Mouse (Mus musculus): Measurements from ENCODE around the gene Zfp740. TPM values are rescaled to one million over a fixed set of nuclear protein-coding genes. Genes with fewer than 3 reads are reported as not detected.

Zfp740 gene
- total and polyA plus RNA-seq, 3 experiments, result 32.1 to 46.1 (median 37.4) TPM

- DNase-seq (ENCODE audit: extremely low read depth), result no peak
- no peak overlapping the region for H3K4me3 ChIP-seq (replicated peaks in 1 of 3; ENCODE audit: low read depth in 2 of 3, low read length in 2 of 3, poor library complexity in 1 of 3)
- H3K27me3 ChIP-seq (replicated peaks), result no peaks in the 10 kb centered on the region
- peaks cover 0 to 22% of the 10 kb centered on the region in 2 experiments; a peak in 3 of 4 replicates for H3K4me1 ChIP-seq (ENCODE audit: control insufficient read depth in 1 of 2, insufficient read depth in 2 of 2)
- no peaks in the 10 kb centered on the region for H3K9me3 ChIP-seq (replicated peaks; ENCODE audit: low read length)
- TF ChIP-seq UBTF (IDR thresholded peaks at IDR 0.05; ENCODE audit: low read depth, low read length) (no peak), MAFK (IDR thresholded peaks at IDR 0.05; ENCODE audit: insufficient replicate concordance, low read length) (no peak), TBP (conservative IDR thresholded peaks at IDR 0.05; ENCODE audit: low read depth, low read length) (no peak), USF1 (IDR thresholded peaks at IDR 0.05; ENCODE audit: low read depth, low read length) (no peak), CTCF (conservative IDR thresholded peaks at IDR 0.05 in 1 of 2, IDR thresholded peaks at IDR 0.05 in 1 of 2; ENCODE audit: low read depth in 2 of 2, low read length in 2 of 2) (no peak), HCFC1 (IDR thresholded peaks at IDR 0.05; ENCODE audit: low read depth, low read length) (no peak), EP300 (IDR thresholded peaks at IDR 0.05; ENCODE audit: low read length) (no peak), POLR2AphosphoS2 (IDR thresholded peaks at IDR 0.05; ENCODE audit: low read depth, low read length) (no peak)
- H3K27ac ChIP-seq (ENCODE audit: insufficient read depth, low read depth), result no peak overlapping the region
- in situ Hi-C loops (cut with MboI; ENCODE audit: low pct_ligation_motif_present, low pct_unique_long_range_greater_than_20kb, low sequenced_read_pairs), result no loop called here
- dilution Hi-C loops (cut with MboI; ENCODE audit: extremely low pct_ligation_motif_present, extremely low pct_unique_long_range_greater_than_20kb, low sequenced_read_pairs), result no loop called here
- no peak overlapping the region for H3K4me2 ChIP-seq (ENCODE audit: insufficient read depth, low read depth, poor library complexity, severe bottlenecking)
- no peaks in the 10 kb centered on the region for H3K36me3 ChIP-seq (replicated peaks in 1 of 2; ENCODE audit: control insufficient read depth in 1 of 2, insufficient read depth in 1 of 2, low read length in 1 of 2)
- no peaks in the 10 kb centered on the region for H3K79me2 ChIP-seq (replicated peaks; ENCODE audit: control insufficient read depth, extremely low read depth, insufficient read depth, poor library complexity, severe bottlenecking)
- no peak overlapping the region for H3K9ac ChIP-seq (ENCODE audit: insufficient read depth, low read depth)
Measured at GRCm38 (mm10) chr15:102198841-102199240, 4.2 kb upstream of the Zfp740 start.

DNA sequence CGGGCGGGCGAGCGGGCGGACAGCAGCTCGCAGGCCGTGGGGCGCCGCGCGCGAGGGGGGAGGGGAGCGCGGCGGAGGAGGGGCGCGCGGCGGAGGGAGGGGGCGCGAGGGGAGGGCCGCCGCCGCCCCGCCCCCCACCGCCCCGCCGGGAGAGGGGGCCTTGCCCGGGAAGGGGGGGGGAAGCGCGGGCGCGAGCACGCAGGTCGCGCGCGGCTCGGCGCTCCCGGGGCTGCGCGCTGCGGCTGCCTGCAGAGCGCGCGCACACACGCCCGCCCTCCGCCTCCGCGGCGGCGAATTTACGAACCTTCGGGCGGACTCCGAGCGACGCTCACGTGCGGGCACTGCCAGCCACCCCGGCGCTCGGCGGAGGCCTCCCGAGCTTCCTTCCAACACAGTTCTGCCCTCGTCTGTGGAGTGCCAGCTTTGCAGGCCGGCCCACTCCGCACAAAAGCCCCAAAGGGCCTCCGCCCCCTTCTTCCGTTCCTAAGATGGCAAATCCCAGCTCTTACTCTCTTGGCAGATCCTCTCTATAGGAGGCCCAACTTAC is 859 bp downstream of the Zfp740 start:
- Histone ChIP-seq H3K27me3 (replicated peaks) (no peaks in the 10 kb centered on the region), H3K4me2 (ENCODE audit: insufficient read depth, low read depth, poor library complexity, severe bottlenecking) (peak overlapping the region; percentile 81), H3K4me1 (ENCODE audit: control insufficient read depth in 1 of 2, insufficient read depth in 2 of 2) (peaks cover 18 to 51% of the 10 kb centered on the region in 2 experiments), H3K27ac (ENCODE audit: insufficient read depth, low read depth) (peak overlapping the region; percentile 92), H3K9ac (ENCODE audit: insufficient read depth, low read depth) (peak overlapping the region; percentile 93), H3K4me3 (replicated peaks in 1 of 3; ENCODE audit: low read depth in 2 of 3, low read length in 2 of 3, poor library complexity in 1 of 3) (peak overlapping the region; percentile 54 to 95 (median 79)), H3K79me2 (replicated peaks; ENCODE audit: control insufficient read depth, extremely low read depth, insufficient read depth, poor library complexity, severe bottlenecking) (0 out of 2 replicates have a peak, but pooled peaks cover 4% of the 10 kb centered on the region), H3K9me3 (replicated peaks; ENCODE audit: low read length) (no peaks in the 10 kb centered on the region), H3K36me3 (replicated peaks in 1 of 2; ENCODE audit: control insufficient read depth in 1 of 2, insufficient read depth in 1 of 2, low read length in 1 of 2) (peaks cover 17 to 38% of the 10 kb centered on the region in 2 experiments)
- in situ Hi-C loops (cut with MboI; ENCODE audit: low pct_ligation_motif_present, low pct_unique_long_range_greater_than_20kb, low sequenced_read_pairs) (no loop called here), dilution Hi-C loops (cut with MboI; ENCODE audit: extremely low pct_ligation_motif_present, extremely low pct_unique_long_range_greater_than_20kb, low sequenced_read_pairs) (no loop called here)
- DNase-seq (ENCODE audit: extremely low read depth), result peak; percentile 48
- no peak for TF ChIP-seq JUND (conservative IDR thresholded peaks at IDR 0.05; ENCODE audit: low read depth, low read length)
- TF ChIP-seq NELFE (IDR thresholded peaks at IDR 0.05; ENCODE audit: low read depth, low read length), result 0 out of 2 replicates have a peak, but pooled peaks have one; percentile 13
- TF ChIP-seq CHD1 (IDR thresholded peaks at IDR 0.05; ENCODE audit: low read depth, low read length), result no peak
- peak; percentile 93 for TF ChIP-seq BHLHE40 (IDR thresholded peaks at IDR 0.05; ENCODE audit: low read depth, low read length)
- TF ChIP-seq NRF1 (IDR thresholded peaks at IDR 0.05; ENCODE audit: low read depth, low read length), result peak; percentile 68
- TF ChIP-seq MAX (IDR thresholded peaks at IDR 0.05; ENCODE audit: low read length), result peak; percentile 47; the same call in 1 of the 2 replicates
- TF ChIP-seq IRF4 (IDR thresholded peaks at IDR 0.05; ENCODE audit: low read depth, low read length), result peak; percentile 40
- TF ChIP-seq HCFC1 (IDR thresholded peaks at IDR 0.05; ENCODE audit: low read depth, low read length), result no peak
- peak; percentile 36; the same call in 1 of the 2 replicates for TF ChIP-seq TCF12 (IDR thresholded peaks at IDR 0.05; ENCODE audit: low read depth, low read length)

Data from CH12.LX (cell line).